Mouse (Mus musculus) lung, postnatal 0 days (tissue): Measurements from ENCODE around the gene Kcnk6.

ENCODE experiments used
- CTCF ChIP-seq: IDR thresholded peaks from 2 replicates; pipeline ENCODE4 v1.5.1; 2016; ENCODE audit warnings: antibody characterized with exemption, mild to moderate bottlenecking
- EP300 ChIP-seq: IDR thresholded peaks from 2 replicates; pipeline ENCODE4 v1.6.1; 2016; ENCODE audit warnings: antibody characterized with exemption, mild to moderate bottlenecking, control low read depth

GRCm38 (mm10) chr7:29280801-29281200, 48.5 kb upstream of the Kcnk6 start:
- TF ChIP-seq CTCF = no peak
- TF ChIP-seq EP300 = no peak
